Mouse (Mus musculus) limb, embryonic 15.5 days (tissue): Measurements from ENCODE around the gene Meioc. TPM values are rescaled to one million over a fixed set of nuclear protein-coding genes. Genes with fewer than 3 reads are reported as not detected.
A peak's percentile ranks its signal among the peaks of the same experiment; 100 is the strongest.
"Not testable (repeated sequence)": the region's sequence is repeated elsewhere in the genome, so short reads cannot be mapped to it uniquely, and the experiment has no call there.

Source experiments
- ATAC-seq: fragments of 200-750 bp; cut with Nextera tagmentation; 2 replicates; pipeline ENCODE4 v1.8.0; 2017; ENCODE audit warnings: low read depth, moderate TSS enrichment; ENCODE audit not compliant: insufficient number of reproducible peaks, low FRiP score, low TSS enrichment
- H3K27ac ChIP-seq: fragments of 300-500 bp; sonication (generic); 2 replicates; pipeline ENCODE4 v1.5.1; 2015; ENCODE audit warnings: moderate library complexity, mild to moderate bottlenecking, inconsistent platforms
- H3K27me3 ChIP-seq: fragments of 300-500 bp; sonication (generic); 2 replicates; pipeline ENCODE4 v1.6.1; 2015; ENCODE audit warnings: inconsistent platforms
- H3K36me3 ChIP-seq: fragments of 300-500 bp; sonication (generic); 2 replicates; pipeline ENCODE4 v1.6.1; 2015; ENCODE audit warnings: inconsistent platforms
- H3K4me1 ChIP-seq: fragments of 300-500 bp; sonication (generic); 2 replicates; pipeline ENCODE4 v1.6.1; 2015; ENCODE audit warnings: inconsistent platforms
- H3K4me2 ChIP-seq: fragments of 300-500 bp; sonication (generic); 2 replicates; pipeline ENCODE4 v1.6.1; 2015; ENCODE audit warnings: mild to moderate bottlenecking, inconsistent platforms
- H3K4me3 ChIP-seq: fragments of 300-500 bp; sonication (generic); 2 replicates; pipeline ENCODE4 v1.5.1; 2015; ENCODE audit warnings: mild to moderate bottlenecking, inconsistent platforms
- H3K9ac ChIP-seq: fragments of 300-500 bp; sonication (generic); 2 replicates; pipeline ENCODE4 v1.6.1; 2015; ENCODE audit warnings: inconsistent platforms
- H3K9me3 ChIP-seq: fragments of 300-500 bp; sonication (generic); 2 replicates; pipeline ENCODE4 v1.6.1; 2016; ENCODE audit warnings: inconsistent platforms
- WGBS: fragments of 180-500 bp; shearing (Covaris S2); methylation state at CpG from one replicate; pipeline ENCODE4 v1.1.7; 2015; 5-methylcytosine and 5-hydroxymethylcytosine counted together
- polyA plus RNA-seq: library from polyadenylated mRNA; unstranded; fragments of >200 nt; fragmentation: Nextera tagmentation; extraction: Ambion mirVana; gene quantifications from 2 replicates; pipeline ENCODE4 v1.2.1, GENCODE M21; 2015

The Meioc gene
- polyA plus RNA-seq, 1 experiment from 2014 or later: 0.90 TPM

DNA sequence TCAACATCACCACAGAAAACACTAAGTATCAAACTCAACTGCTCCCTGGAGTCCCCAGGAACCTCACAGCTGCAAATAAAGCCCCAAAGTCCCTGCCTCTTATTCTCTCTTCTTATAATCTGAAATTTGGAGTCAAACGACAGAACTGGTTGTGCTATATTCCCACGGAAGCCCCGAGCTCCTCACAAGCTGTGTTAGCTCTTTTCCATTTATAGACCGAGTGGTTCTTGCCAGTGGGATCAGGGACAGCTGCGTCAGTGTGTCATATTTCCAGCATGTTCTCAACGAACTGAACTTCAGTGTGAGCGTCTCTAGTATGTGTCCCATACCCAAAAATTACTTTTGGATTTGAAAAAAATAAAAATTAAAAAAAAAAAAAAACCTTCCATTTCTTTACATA is 31.8 kb downstream of the Meioc start:
- 87% methylated on average over 7 of the region's 7 CpGs for WGBS
- no peak overlapping the region for H3K4me3 ChIP-seq
- H3K36me3 ChIP-seq: peaks cover 9% of the 10 kb centered on the region; the same call in 1 of the 2 replicates
- ATAC-seq: no peak
- H3K9ac ChIP-seq: no peak overlapping the region
- H3K27ac ChIP-seq: no peak overlapping the region
- H3K4me1 ChIP-seq: peaks cover 19% of the 10 kb centered on the region
- H3K9me3 ChIP-seq: no peaks in the 10 kb centered on the region
- no peaks in the 10 kb centered on the region for H3K27me3 ChIP-seq
- no peak overlapping the region for H3K4me2 ChIP-seq

DNA sequence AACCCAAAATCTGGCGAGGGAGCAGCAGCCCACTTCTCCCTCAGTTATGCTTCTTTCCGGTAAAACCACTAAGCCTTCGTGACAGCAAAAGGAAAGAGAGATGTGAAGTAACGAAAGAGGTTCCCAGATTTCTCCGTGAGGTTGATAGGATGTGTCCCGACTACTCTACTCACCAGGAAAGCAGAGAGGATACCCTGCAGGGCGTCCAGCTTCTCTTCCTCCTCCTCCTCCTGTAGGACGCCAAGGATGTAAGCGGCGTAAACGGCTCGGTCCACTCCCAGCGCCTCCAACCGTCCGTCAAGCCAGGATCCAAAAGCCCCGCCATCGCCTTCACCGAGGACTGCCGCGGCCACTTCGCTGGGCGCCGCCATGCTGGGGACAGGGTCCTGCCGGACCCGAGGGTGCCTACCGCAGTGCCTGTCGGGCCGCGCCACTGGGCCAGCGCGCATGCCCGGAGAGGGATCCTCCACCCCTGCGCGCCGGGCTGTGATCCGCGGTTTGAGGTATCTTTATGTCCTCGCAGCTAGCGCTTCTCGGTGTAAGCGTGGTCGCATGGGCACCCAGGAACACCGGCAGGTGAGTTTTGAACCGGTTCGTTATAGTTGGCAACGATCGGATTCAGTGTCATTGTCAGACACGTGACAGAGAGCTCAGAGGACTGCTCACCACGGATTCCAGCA is 34.0 kb downstream of the Meioc start, which contains the start of gene Ccdc43:
Ccdc43 (minus strand) TSS at position 445 of the 680 bp plus-strand sequence.
- H3K27me3 ChIP-seq: no peaks in the 10 kb centered on the region
- WGBS: 0% methylated on average over 49 of the region's 49 CpGs
- H3K9me3 ChIP-seq: no peaks in the 10 kb centered on the region
- peak within 1 kb of the TSS; percentile 81 for H3K4me3 ChIP-seq
- H3K4me1 ChIP-seq: peaks cover 19% of the 10 kb centered on the region
- H3K9ac ChIP-seq: peak within 1 kb of the TSS; percentile 64
- H3K4me2 ChIP-seq: peak within 1 kb of the TSS; percentile 85
- peak; percentile 88 for ATAC-seq
- 0 out of 2 replicates have a peak, but pooled peaks cover 5% of the 10 kb centered on the region for H3K36me3 ChIP-seq
- peak within 1 kb of the TSS; percentile 72 for H3K27ac ChIP-seq

DNA sequence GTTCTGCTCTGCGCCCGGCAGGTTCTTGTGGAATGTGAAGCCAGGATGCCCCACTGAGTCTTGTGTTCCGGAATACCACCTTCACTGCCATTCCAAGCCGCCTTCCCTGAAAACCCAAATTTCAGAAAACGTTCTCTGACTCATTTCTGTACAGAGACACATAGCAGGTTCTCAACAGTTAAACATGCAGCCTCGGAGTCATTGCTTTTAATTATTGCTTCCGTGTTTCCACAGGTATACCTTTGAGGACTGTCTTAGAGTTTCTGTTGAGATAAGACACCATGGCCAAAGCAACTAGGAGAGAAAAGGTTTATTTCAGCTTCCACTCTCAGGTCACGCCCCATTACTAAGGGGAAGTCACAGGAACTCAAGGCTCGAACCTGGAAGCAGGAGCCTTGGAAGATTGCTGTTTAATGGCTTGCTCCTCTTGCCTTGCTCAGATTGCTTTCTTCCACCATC is 34.5 kb downstream of the Meioc start:
- Histone ChIP-seq H3K9me3 (no peaks in the 10 kb centered on the region), H3K36me3 (0 out of 2 replicates have a peak, but pooled peaks cover 5% of the 10 kb centered on the region), H3K4me1 (peaks cover 19% of the 10 kb centered on the region), H3K4me2 (peak overlapping the region; percentile 85), H3K9ac (peak overlapping the region; percentile 64), H3K4me3 (peak overlapping the region; percentile 81), H3K27ac (peak overlapping the region; percentile 72; the same call in 1 of the 2 replicates), H3K27me3 (no peaks in the 10 kb centered on the region)
- WGBS: 14% methylated on average over 9 of the region's 9 CpGs
- ATAC-seq: peak; percentile 14; the same call in 1 of the 2 replicates

DNA sequence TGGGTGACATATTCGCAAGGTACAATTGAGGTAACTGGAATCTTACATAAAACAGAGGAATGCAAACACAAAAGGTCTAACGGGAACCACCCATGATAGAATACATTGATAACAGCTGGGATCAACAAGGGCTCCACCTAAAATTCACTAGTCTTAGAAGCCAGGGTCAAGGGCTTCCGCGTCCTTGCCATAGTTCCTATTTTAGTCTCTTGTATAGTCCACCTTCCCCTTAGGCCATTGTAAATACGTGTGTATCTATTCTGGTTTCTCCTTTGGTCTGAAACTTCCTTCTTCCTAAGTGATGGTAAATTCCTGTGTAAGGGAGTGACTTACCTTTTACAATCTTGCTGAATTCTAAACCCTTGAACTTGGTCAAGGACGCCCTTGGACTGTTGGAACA is 38.7 kb downstream of the Meioc start:
- H3K36me3 ChIP-seq, H3K9ac ChIP-seq, H3K4me2 ChIP-seq, H3K4me3 ChIP-seq, ATAC-seq, H3K27ac ChIP-seq, H3K4me1 ChIP-seq, H3K27me3 ChIP-seq, H3K9me3 ChIP-seq: not testable (repeated sequence)
- WGBS: 88% methylated on average over 6 of the region's 6 CpGs

DNA sequence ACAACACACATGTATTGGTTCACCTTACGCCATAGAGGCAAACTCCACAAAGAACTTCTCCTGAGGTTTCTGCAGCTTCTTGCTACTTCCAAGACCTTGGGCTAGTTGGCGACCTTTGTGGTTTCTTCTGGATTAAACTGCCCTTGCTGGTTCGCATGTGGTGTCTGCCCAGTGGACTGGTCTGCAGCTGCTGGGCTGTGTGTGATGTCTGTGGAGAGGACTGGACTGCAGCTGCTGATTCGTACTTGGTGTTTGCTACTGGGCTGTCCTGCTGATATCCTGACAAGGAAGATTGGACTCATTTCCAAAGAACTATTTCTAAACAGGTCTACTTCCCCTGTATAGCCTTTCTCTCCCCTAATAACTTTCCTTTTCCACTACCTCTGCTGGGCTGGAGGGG is 48.9 kb downstream of the Meioc start:
- Histone ChIP-seq H3K27ac (no peak overlapping the region), H3K9me3 (no peaks in the 10 kb centered on the region), H3K9ac (no peak overlapping the region), H3K4me2 (no peak overlapping the region), H3K36me3 (no peaks in the 10 kb centered on the region), H3K4me1 (no peaks in the 10 kb centered on the region), H3K4me3 (no peak overlapping the region), H3K27me3 (no peaks in the 10 kb centered on the region)
- WGBS: 89% methylated on average over 4 of the region's 4 CpGs
- ATAC-seq: no peak

DNA sequence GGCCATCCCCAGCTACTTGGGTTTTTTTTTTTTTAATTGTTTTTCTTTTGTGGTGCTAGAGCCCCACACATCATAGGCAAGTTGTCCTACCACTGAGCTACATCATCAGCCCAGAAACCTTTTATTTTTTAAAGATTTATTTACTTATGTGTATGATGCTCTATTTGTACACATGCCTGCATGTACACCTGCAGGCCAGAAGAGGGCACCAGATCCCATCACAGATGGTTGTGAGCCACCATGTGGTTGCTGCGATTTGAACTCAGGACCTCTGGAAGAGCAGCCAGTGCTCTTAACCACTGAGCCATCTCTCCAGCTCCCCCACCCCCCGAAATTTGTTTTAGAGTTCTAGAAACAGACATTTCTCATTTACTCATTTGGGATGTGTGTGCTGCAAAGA is 51.1 kb downstream of the Meioc start:
- H3K4me3 ChIP-seq, ATAC-seq, H3K4me1 ChIP-seq, H3K9me3 ChIP-seq, H3K9ac ChIP-seq, H3K4me2 ChIP-seq, H3K27ac ChIP-seq, H3K36me3 ChIP-seq, H3K27me3 ChIP-seq: not testable (repeated sequence)
- WGBS: 78% methylated on average over 2 of the region's 2 CpGs

DNA sequence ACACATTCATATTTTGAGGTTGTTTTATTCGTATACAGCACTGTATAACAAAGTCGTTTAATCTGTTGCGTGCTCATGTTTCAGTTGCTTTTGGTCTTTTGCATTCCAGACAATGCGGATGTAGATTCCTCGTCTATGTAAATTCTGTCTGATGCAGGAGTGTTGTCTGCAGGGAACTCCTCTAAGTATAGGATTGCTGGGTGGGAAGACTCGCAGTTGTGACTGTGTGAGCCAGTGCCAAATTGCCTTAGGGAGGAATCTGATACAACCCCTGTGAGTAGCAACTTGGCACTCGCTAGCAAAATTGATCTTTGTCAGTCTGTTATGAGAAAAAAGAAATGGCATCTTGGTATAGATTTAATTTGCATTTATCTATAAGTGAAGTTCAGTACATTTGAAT is 52.6 kb downstream of the Meioc start:
- Histone ChIP-seq H3K36me3 (no peaks in the 10 kb centered on the region), H3K4me1 (no peaks in the 10 kb centered on the region), H3K4me3 (no peak overlapping the region), H3K9ac (no peak overlapping the region), H3K27ac (no peak overlapping the region), H3K4me2 (no peak overlapping the region), H3K9me3 (0 out of 2 replicates have a peak, but pooled peaks cover 5% of the 10 kb centered on the region), H3K27me3 (no peaks in the 10 kb centered on the region)
- WGBS: 51% methylated on average over 7 of the region's 7 CpGs
- no peak for ATAC-seq

DNA sequence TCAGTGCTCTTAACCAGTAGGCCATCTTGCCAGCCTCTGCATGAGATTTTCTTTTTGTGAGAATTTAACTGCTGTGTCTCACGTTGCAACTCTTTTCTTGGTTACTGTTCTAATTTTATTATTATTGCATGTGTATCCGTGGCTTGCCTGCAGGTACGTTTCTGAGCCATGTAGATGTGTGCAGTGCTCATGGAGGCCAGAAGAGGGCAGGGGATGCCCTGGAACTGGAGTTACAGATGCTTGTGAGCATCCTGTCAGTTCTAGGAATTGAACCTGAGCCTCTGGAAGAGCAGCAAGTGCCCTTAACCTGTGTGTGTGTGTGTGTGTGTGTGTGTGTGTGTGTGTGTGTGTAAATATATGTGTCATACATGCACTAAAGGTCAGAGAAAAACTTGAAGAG is 62.1 kb downstream of the Meioc start:
- no peak for ATAC-seq
- Histone ChIP-seq H3K4me3 (no peak overlapping the region), H3K9me3 (no peaks in the 10 kb centered on the region), H3K4me1 (no peaks in the 10 kb centered on the region), H3K27me3 (no peaks in the 10 kb centered on the region), H3K4me2 (no peak overlapping the region), H3K9ac (no peak overlapping the region), H3K27ac (no peak overlapping the region), H3K36me3 (no peaks in the 10 kb centered on the region)
- 30% methylated on average over 3 of the region's 3 CpGs for WGBS

DNA sequence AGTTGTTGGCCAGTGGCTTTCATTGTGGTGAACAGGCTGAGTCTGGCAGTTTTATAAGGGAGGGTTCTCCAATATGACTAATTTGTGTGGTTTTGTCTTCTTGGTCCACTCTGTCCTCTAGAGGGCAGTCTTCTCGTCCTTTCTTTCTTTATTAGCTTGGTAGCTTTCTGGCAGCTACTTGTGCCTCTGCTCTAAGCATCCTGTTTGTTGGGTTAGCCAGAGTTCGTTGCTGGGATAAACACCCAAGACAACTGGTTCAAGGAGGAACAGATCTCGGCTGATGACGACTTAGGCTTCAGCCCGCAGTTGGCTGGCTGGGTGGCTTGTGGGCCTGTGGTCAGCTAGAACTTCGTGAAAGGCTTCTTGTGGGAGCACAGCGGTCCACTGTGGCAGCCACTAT is 65.1 kb downstream of the Meioc start:
- Histone ChIP-seq H3K27ac (no peak overlapping the region), H3K4me2 (no peak overlapping the region), H3K36me3 (no peaks in the 10 kb centered on the region), H3K4me1 (no peaks in the 10 kb centered on the region), H3K27me3 (no peaks in the 10 kb centered on the region), H3K4me3 (no peak overlapping the region), H3K9ac (no peak overlapping the region), H3K9me3 (no peaks in the 10 kb centered on the region)
- no peak for ATAC-seq
- 35% methylated on average over 7 of the region's 7 CpGs for WGBS

DNA sequence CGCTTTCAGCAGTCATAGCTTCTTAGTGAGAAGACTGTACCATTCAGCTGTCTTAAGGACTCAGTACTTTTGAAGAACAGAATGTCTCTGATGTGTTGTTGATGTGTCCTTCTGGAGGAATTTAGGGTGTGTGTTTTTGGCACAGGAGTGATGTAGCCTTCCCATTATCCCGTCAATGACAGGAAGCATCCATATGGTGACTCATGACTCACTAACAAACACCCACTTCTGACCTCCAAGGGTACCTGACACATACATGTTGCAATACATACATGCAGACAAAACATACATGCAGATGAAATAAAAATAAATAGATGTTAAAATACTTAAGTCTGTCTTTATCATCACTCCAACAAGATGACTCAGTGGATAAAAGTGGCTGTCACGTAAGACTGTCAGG is 66.3 kb downstream of the Meioc start:
- 77% methylated on average over 3 of the region's 3 CpGs for WGBS

DNA sequence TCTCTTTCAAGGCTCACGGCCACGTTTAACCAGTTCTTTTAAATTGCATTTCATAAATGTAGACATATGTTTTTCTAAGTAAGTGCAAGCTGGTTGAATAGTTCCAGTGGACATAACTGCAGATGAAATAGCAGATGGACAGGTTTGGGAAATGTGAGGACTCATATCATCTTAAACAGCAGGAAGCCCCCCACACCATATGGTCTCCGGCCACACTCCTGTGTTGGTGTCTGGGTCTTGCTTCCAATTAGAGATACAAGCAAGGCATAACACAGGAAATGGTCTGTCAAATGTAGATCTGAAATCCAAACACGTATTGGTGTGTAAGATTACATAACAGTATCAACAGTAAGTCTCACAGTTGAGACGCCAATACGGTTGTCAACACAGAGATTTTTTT is 67.8 kb downstream of the Meioc start:
- no peaks in the 10 kb centered on the region for H3K9me3 ChIP-seq
- WGBS: 75% methylated on average over 6 of the region's 6 CpGs
- H3K27me3 ChIP-seq: no peaks in the 10 kb centered on the region
- no peak overlapping the region for H3K9ac ChIP-seq
- no peak for ATAC-seq
- no peak overlapping the region for H3K4me2 ChIP-seq
- H3K4me1 ChIP-seq: no peaks in the 10 kb centered on the region
- no peaks in the 10 kb centered on the region for H3K36me3 ChIP-seq
- no peak overlapping the region for H3K4me3 ChIP-seq
- no peak overlapping the region for H3K27ac ChIP-seq

More for the DNA sequence above, 66.3 kb downstream of the Meioc start:
- H3K9ac ChIP-seq: no peak overlapping the region
- H3K4me2 ChIP-seq: no peak overlapping the region
- H3K27ac ChIP-seq: no peak overlapping the region
- H3K4me1 ChIP-seq: no peaks in the 10 kb centered on the region
- no peaks in the 10 kb centered on the region for H3K36me3 ChIP-seq
- no peaks in the 10 kb centered on the region for H3K9me3 ChIP-seq
- H3K4me3 ChIP-seq: no peak overlapping the region
- ATAC-seq: no peak
- no peaks in the 10 kb centered on the region for H3K27me3 ChIP-seq
